Mouse (Mus musculus) gastrocnemius, postnatal 4 days (tissue): Measurements from ENCODE around the gene Chn2. TPM values are rescaled to one million over a fixed set of nuclear protein-coding genes. Genes with fewer than 3 reads are reported as not detected.

Source experiments
- DNase-seq, 2 experiments: peaks; one replicate each; pipeline ENCODE4 v3.0.0; 2021 to 2022; ENCODE audit warnings: low spot score in 2 of 2, mixed read lengths in 2 of 2
- total RNA-seq, 2 experiments: library from RNA; stranded (reverse); gene quantifications; 2 replicates each; pipeline ENCODE4 v1.2.3; 2021

Gene Chn2
- total RNA-seq, 2 experiments from 2014 or later: 9.6 to 9.8 TPM

- DNase-seq: no peak
Measured at GRCm38 (mm10) chr6:54041386-54042043, 2.2 kb downstream of the Chn2 start.

- DNase-seq: no peak
Measured at GRCm38 (mm10) chr6:54042142-54042541, 2.8 kb downstream of the Chn2 start.

- no peak for DNase-seq
Measured at GRCm38 (mm10) chr6:54043536-54043935, 4.2 kb downstream of the Chn2 start.

- no peak for DNase-seq
Measured at GRCm38 (mm10) chr6:54045748-54046721, 6.7 kb downstream of the Chn2 start.

- DNase-seq: no peak
Measured at GRCm38 (mm10) chr6:54046884-54047747, 7.8 kb downstream of the Chn2 start.

- no peak for DNase-seq
Measured at GRCm38 (mm10) chr6:54048768-54049167, 9.4 kb downstream of the Chn2 start.

GRCm38 (mm10) chr6:54051173-54051572 is 11.8 kb downstream of the Chn2 start:
- DNase-seq: no peak

GRCm38 (mm10) chr6:54052124-54052523 is 12.8 kb downstream of the Chn2 start:
- no peak for DNase-seq

- no peak for DNase-seq
Measured at GRCm38 (mm10) chr6:54052666-54053065, 13.3 kb downstream of the Chn2 start.

- DNase-seq: no peak
Measured at GRCm38 (mm10) chr6:54053316-54053715, 14.0 kb downstream of the Chn2 start.

- no peak for DNase-seq
Measured at GRCm38 (mm10) chr6:54055387-54055786, 16.0 kb downstream of the Chn2 start.

- DNase-seq: no peak
Measured at GRCm38 (mm10) chr6:54056548-54057532, 17.5 kb downstream of the Chn2 start.

GRCm38 (mm10) chr6:54057661-54058060 is 18.3 kb downstream of the Chn2 start:
- DNase-seq: no peak

- no peak for DNase-seq
Measured at GRCm38 (mm10) chr6:54058837-54059236, 19.5 kb downstream of the Chn2 start.

- DNase-seq: no peak
Measured at GRCm38 (mm10) chr6:54060258-54060657, 20.9 kb downstream of the Chn2 start.

GRCm38 (mm10) chr6:54061375-54061774 is 22.0 kb downstream of the Chn2 start:
- DNase-seq: no peak

GRCm38 (mm10) chr6:54063878-54064277 is 24.5 kb downstream of the Chn2 start:
- no peak for DNase-seq

GRCm38 (mm10) chr6:54067380-54067779 is 28.0 kb downstream of the Chn2 start:
- no peak for DNase-seq

GRCm38 (mm10) chr6:54068882-54069281 is 29.5 kb downstream of the Chn2 start:
- DNase-seq: no peak

GRCm38 (mm10) chr6:54070736-54071135 is 31.4 kb downstream of the Chn2 start:
- DNase-seq: peak; percentile 25 to 32
